7 mouse cellular contexts compared by ENCODE assay signal in the genomic region with DNA sequence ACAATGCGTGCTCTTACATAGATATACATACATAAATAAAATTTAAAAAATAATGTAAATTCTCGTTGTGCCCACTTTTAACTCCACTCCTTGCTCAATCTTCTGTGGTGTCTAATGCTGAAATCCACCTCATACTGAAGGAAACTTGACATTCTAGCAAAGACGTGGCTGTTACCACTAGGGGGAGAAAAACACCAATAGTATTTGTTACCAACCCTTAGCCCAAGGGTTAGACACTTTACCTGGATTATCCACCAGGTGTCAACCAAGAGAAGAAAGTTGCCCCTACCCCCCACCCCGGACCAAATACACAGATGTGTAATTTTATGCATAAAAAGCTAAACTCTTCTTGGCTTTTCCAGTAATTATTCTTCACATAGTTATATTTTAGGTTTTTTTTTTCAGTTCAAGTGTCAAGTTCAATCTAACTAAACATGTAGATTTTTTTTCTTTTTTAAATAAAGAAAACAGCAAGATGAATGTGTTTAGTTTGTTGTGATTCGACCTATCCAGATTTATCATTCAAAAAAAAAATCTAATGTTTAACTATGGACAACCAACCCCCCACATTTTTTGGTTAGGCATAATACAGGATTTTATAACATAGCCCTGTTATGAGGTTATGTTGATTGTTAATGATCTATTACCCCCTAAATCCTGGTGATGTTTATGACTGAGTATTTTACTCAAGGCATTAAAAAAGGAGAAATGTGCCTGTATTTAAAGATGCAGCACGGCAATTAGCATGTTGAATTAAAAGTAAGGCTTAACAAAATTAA. TPM values are rescaled to one million over a fixed set of nuclear protein-coding genes. Genes with fewer than 3 reads are reported as not detected.
A peak's percentile ranks its signal among the peaks of the same experiment; 100 is the strongest.
DNase-seq lines count a peak whose midpoint lies in the region; ATAC-seq and TF ChIP-seq lines count a peak whose summit lies in the region.

No protein-coding gene starts in this region.

- no peak; a peak in 1 of 4 replicates for TF ChIP-seq EP300 in MEL (IDR thresholded peaks at IDR 0.05; ENCODE audit: low read depth in 1 of 2, low read length in 2 of 2)

- 18% methylated on average over 6 of the region's 6 CpGs for WGBS in heart, embryonic 11.5 days (ENCODE audit: insufficient replicate concordance)
- WGBS in lung, embryonic 14.5 days, result 18% methylated on average over 6 of the region's 6 CpGs

- no peak overlapping the region for H3K27ac ChIP-seq in MEL (ENCODE audit: control insufficient read depth, low read depth, low read length)
- peak overlapping the region; percentile 100 for H3K27ac ChIP-seq in heart, embryonic 11.5 days (ENCODE audit: low read depth, low read length)
- H3K27ac ChIP-seq in lung, embryonic 14.5 days (ENCODE audit: low read depth), result peak overlapping the region; percentile 100

- no peaks in the 10 kb centered on the region for H3K27me3 ChIP-seq in MEL (ENCODE audit: control insufficient read depth in 1 of 2, insufficient read depth in 2 of 2, low read length in 2 of 2)
- H3K27me3 ChIP-seq in heart, embryonic 11.5 days (ENCODE audit: control insufficient read depth, insufficient read depth, low read length), result no peaks in the 10 kb centered on the region
- H3K27me3 ChIP-seq in lung, embryonic 14.5 days (ENCODE audit: insufficient read depth, low read length), result no peaks in the 10 kb centered on the region

- ATAC-seq in common myeloid progenitor, adult 5-6 weeks (replicated peaks; ENCODE audit: low read depth, poor library complexity, severe bottlenecking), result peak; percentile 23
- ATAC-seq in heart, embryonic 11.5 days (replicated peaks; ENCODE audit: insufficient number of reproducible peaks, low FRiP score, low TSS enrichment), result no peak
- ATAC-seq in lung, embryonic 14.5 days (ENCODE audit: insufficient read depth), result no peak
- ATAC-seq in neutrophil, adult 5-6 weeks (ENCODE audit: extremely low read depth, insufficient number of reproducible peaks, low FRiP score, poor library complexity, severe bottlenecking), result peak; percentile 45

- peak in 2 of 3 experiments; percentile 42 to 77; a peak in 5 of 6 replicates for TF ChIP-seq CTCF in MEL (IDR thresholded peaks at IDR 0.05 in 2 of 3, conservative IDR thresholded peaks at IDR 0.05 in 1 of 3; ENCODE audit: control insufficient read depth in 1 of 3, insufficient read depth in 1 of 3, low read depth in 2 of 3, low read length in 3 of 3, poor library complexity in 1 of 3, severe bottlenecking in 1 of 3)
- peak; percentile 91 for TF ChIP-seq CTCF in lung, embryonic 14.5 days (IDR thresholded peaks at IDR 0.05; ENCODE audit: low read depth)

- no peak overlapping the region; the same call in 1 of the 2 replicates for H3K4me2 ChIP-seq in heart, embryonic 11.5 days
- H3K4me2 ChIP-seq in lung, embryonic 14.5 days, result peak overlapping the region; percentile 55

- H3K36me3 ChIP-seq in MEL (ENCODE audit: control insufficient read depth in 1 of 2, insufficient read depth in 2 of 2, low read length in 2 of 2), result peaks cover 0 to 2% of the 10 kb centered on the region in 2 experiments; a peak in 2 of 4 replicates
- no peaks in the 10 kb centered on the region for H3K36me3 ChIP-seq in heart, embryonic 11.5 days (ENCODE audit: control insufficient read depth, insufficient read depth, low read length)
- H3K36me3 ChIP-seq in lung, embryonic 14.5 days (ENCODE audit: insufficient read depth), result no peaks in the 10 kb centered on the region

- TF ChIP-seq POLR2A in MEL (IDR thresholded peaks at IDR 0.05; ENCODE audit: control insufficient read depth in 1 of 2, insufficient read depth in 1 of 2, low read depth in 1 of 2, low read length in 2 of 2, poor library complexity in 1 of 2), result no peak

- no peaks in the 10 kb centered on the region for H3K9me3 ChIP-seq in MEL (replicated peaks; ENCODE audit: insufficient read depth, low read length)
- no peaks in the 10 kb centered on the region for H3K9me3 ChIP-seq in heart, embryonic 11.5 days (replicated peaks; ENCODE audit: control insufficient read depth, low read length)
- H3K9me3 ChIP-seq in lung, embryonic 14.5 days (ENCODE audit: low read depth, low read length), result no peaks in the 10 kb centered on the region

- no peaks in the 10 kb centered on the region for H3K4me1 ChIP-seq in MEL (ENCODE audit: control insufficient read depth in 1 of 2, insufficient read depth in 2 of 2, low read length in 2 of 2)
- H3K4me1 ChIP-seq in heart, embryonic 11.5 days (ENCODE audit: control insufficient read depth, insufficient read depth, low read length), result no peaks in the 10 kb centered on the region
- H3K4me1 ChIP-seq in lung, embryonic 14.5 days (ENCODE audit: insufficient read depth), result no peaks in the 10 kb centered on the region

- DNase-seq in CD4-positive helper T cell, adult 2 months (ENCODE audit: low read depth, low spot score), result peak; percentile 88
- DNase-seq in MEL (ENCODE audit: low read depth, low spot score), result peak; percentile 92
- DNase-seq in kidney, postnatal 14 days, result peak; percentile 83
- peak; percentile 94 for DNase-seq in lung, embryonic 14.5 days

- H3K9ac ChIP-seq in MEL (ENCODE audit: control insufficient read depth, low read depth, low read length, poor library complexity, severe bottlenecking), result peak overlapping the region; percentile 88
- H3K9ac ChIP-seq in heart, embryonic 11.5 days (ENCODE audit: low read depth, low read length), result no peak overlapping the region
- H3K9ac ChIP-seq in lung, embryonic 14.5 days, result no peak overlapping the region; the same call in 1 of the 2 replicates

- H3K4me3 ChIP-seq in MEL (ENCODE audit: control insufficient read depth in 1 of 2, insufficient read depth in 1 of 2, low read depth in 2 of 2, low read length in 2 of 2), result peak overlapping the region in 1 of 2 experiments; percentile 63; a peak in 2 of 4 replicates
- no peak overlapping the region for H3K4me3 ChIP-seq in heart, embryonic 11.5 days (ENCODE audit: low read depth, low read length)
- no peak overlapping the region for H3K4me3 ChIP-seq in lung, embryonic 14.5 days (ENCODE audit: low read depth, low read length)

- TF ChIP-seq RAD21 in MEL (IDR thresholded peaks at IDR 0.05; ENCODE audit: low read depth, low read length), result peak; percentile 99

- peaks cover 6% of the 10 kb centered on the region; the same call in 1 of the 2 replicates for H3K79me2 ChIP-seq in MEL (ENCODE audit: control insufficient read depth, insufficient read depth, low read length, poor library complexity)

TF ChIP-seq in MEL, 35 proteins besides CTCF, POLR2A, EP300 and RAD21:
- peak; percentile 65; the same call in 1 of the 2 replicates for TF ChIP-seq SIN3A (IDR thresholded peaks at IDR 0.05; ENCODE audit: low read length)
- TF ChIP-seq ZKSCAN1 (IDR thresholded peaks at IDR 0.05; ENCODE audit: low read depth, low read length), result no peak
- TF ChIP-seq CHD2 (IDR thresholded peaks at IDR 0.05; ENCODE audit: low read length), result no peak
- TF ChIP-seq POLR2AphosphoS2 (IDR thresholded peaks at IDR 0.05; ENCODE audit: low read length), result no peak
- TF ChIP-seq TAL1 (IDR thresholded peaks at IDR 0.05; ENCODE audit: low read length), result no peak
- no peak for TF ChIP-seq UBTF (IDR thresholded peaks at IDR 0.05; ENCODE audit: borderline replicate concordance, insufficient read depth, low read depth, low read length)
- 0 out of 2 replicates have a peak, but pooled peaks have one; percentile 29 for TF ChIP-seq ELF1 (IDR thresholded peaks at IDR 0.05; ENCODE audit: low read depth, low read length)
- TF ChIP-seq BHLHE40 (IDR thresholded peaks at IDR 0.05; ENCODE audit: borderline replicate concordance, low read depth, low read length), result 0 out of 2 replicates have a peak, but pooled peaks have one; percentile 41
- TF ChIP-seq ZC3H11A (IDR thresholded peaks at IDR 0.05; ENCODE audit: low read depth, low read length), result peak; percentile 97
- peak; percentile 30; the same call in 1 of the 2 replicates for TF ChIP-seq TCF12 (IDR thresholded peaks at IDR 0.05; ENCODE audit: low read depth, low read length)
- TF ChIP-seq MAZ (IDR thresholded peaks at IDR 0.05; ENCODE audit: low read depth, low read length), result peak; percentile 78
- peak; percentile 99 for TF ChIP-seq SMC3 (IDR thresholded peaks at IDR 0.05; ENCODE audit: low read depth, low read length)
- peak; percentile 41 for TF ChIP-seq ZNF384 (IDR thresholded peaks at IDR 0.05; ENCODE audit: low read depth, low read length)
- no peak for TF ChIP-seq MAX (IDR thresholded peaks at IDR 0.05; ENCODE audit: low read length)

RNA-seq across cellular contexts. Expression of gene Arrdc3, which starts 1.3 kb away (rescaled TPM):
- total RNA-seq in MEL (2012; rRNA removed), result 1.3 and 1.5 TPM in 2 replicates
- polyA plus RNA-seq in MEL (2012; ENCODE audit: insufficient read depth in 1 of 2, insufficient read length in 2 of 2, low read depth in 1 of 2, low replicate concordance in 2 of 2, missing spikeins in 1 of 2), result 1 to 10 TPM in 1 of 2 experiments, not detected in 1; 3.5 TPM
- total RNA-seq in common myeloid progenitor, adult 5-6 weeks (2017), result 37.4 and 44.1 TPM in 2 replicates
- 45.7 and 64.1 TPM in 2 replicates for polyA plus RNA-seq in heart, embryonic 11.5 days (2014; fragmentation: Nextera tagmentation; extraction: Ambion mirVana)
- 65.5 and 69.2 TPM in 2 replicates for polyA plus RNA-seq in lung, embryonic 14.5 days (2014; fragmentation: Nextera tagmentation; extraction: Ambion mirVana)
- total RNA-seq in neutrophil, adult 5-6 weeks (2017), result 302 and 332 TPM in 2 replicates

Comparison
In these comparisons a context has a peak if more than half of its experiments do, and no peak if none do; other contexts are left out.
1. ATAC-seq: peak in common myeloid progenitor, adult 5-6 weeks (single experiment) and neutrophil, adult 5-6 weeks (single experiment); none in heart, embryonic 11.5 days (single experiment) and lung, embryonic 14.5 days (single experiment).
2. RNA of gene Arrdc3, which starts 1.3 kb away (total RNA-seq): 302 to 332 TPM in neutrophil, adult 5-6 weeks and 37.4 to 44.1 TPM in common myeloid progenitor, adult 5-6 weeks; 1.3 to 1.5 TPM in MEL; every median in the first group is over 10 times any median in the second.
3. Peak in every context shown above with its lines, with median percentiles within 50 percentile points of each other: DNase-seq.